Mouse (Mus musculus): Measurements from ENCODE around the gene Il27ra.
A peak's percentile ranks its signal among the peaks of the same experiment; 100 is the strongest.
"Not testable (repeated sequence)": the region's sequence is repeated elsewhere in the genome, so short reads cannot be mapped to it uniquely, and the experiment has no call there.

The Il27ra gene

GRCm38 (mm10) chr8:83995973-83996372 lies 46.4 kb downstream of the Il27ra start:
- DNase-seq (ENCODE audit: low spot score): no peak

DNA sequence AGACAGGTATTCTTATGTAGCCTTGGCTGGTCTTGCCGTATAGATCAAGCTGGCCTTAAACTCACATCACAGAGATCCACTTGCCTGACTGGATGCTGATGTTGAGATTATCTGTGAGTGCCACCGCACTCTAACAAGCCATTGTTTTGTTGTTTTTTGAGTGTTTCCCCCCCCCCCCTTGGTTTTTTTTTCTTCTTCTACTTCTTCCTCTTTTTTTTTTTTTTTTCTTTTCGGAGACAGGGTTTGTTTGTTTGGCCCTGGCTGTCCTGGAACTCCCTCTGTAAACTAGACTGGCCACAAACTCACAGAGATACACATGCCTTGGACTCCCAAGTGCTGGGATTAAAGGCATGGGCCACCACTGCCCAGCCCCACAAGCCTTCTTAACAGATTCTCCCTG lies 48.4 kb downstream of the Il27ra start:
- DNase-seq (ENCODE audit: low spot score): no peak

GRCm38 (mm10) chr8:83992488-83992887 lies 49.9 kb downstream of the Il27ra start:
- DNase-seq (ENCODE audit: low spot score): peak; percentile 63

DNA sequence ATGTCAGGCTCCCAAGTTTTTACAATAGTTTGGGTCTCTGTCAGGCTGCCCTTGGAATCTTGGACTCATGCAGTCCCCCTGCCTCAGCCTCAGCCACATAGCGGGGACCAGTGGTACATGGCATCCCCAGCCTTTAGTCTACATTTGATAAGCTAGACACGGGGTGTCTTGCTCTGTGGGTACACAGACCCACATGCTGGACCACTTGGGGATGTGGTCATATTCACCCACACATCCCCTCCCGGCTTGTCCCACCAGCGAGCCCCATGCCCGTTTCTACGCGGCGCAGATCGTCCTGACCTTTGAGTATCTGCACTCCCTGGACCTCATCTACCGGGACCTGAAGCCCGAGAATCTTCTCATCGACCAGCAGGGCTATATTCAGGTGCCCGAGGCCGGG lies 52.2 kb downstream of the Il27ra start:
- no peak for DNase-seq (ENCODE audit: low spot score)

DNA sequence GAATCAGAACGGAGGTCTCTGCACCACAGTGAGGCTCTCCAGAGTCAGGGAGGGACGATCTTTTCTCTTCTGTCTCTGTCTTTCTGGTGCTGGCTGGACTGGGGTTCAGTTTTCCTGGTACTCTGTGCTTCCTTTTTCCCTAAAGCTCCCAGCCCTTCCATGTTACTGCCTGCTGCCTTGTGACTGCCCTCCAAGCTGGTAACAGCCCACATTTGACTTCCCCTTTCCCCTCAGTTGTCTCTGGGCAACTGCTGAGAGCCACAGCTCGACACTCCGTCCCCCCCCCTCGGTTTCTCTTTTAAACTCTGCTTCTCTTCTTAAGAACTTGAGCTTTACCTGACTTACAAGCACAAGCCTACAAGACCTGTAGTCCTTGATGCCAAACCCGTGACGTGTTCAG lies 53.1 kb downstream of the Il27ra start:
- no peak for DNase-seq (ENCODE audit: low spot score)

DNA sequence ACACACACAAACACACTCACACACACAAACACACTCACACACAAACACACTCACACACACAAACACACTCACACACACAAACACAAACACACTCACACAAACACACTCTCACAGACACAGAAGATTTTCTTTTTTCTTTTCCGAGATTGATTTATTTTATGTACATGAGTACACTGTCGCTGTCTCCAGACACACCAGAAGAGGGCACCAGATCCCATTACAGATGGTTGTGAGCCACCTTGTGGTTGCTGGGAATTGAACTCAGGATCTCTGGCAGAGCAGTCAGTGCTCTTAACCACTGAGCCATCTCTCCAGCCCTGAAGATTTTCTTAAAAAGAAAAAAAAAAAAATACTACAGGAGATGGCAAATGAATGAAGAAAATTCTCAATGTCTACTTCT lies 59.2 kb downstream of the Il27ra start:
- not testable (repeated sequence) for DNase-seq (ENCODE audit: low spot score)

DNA sequence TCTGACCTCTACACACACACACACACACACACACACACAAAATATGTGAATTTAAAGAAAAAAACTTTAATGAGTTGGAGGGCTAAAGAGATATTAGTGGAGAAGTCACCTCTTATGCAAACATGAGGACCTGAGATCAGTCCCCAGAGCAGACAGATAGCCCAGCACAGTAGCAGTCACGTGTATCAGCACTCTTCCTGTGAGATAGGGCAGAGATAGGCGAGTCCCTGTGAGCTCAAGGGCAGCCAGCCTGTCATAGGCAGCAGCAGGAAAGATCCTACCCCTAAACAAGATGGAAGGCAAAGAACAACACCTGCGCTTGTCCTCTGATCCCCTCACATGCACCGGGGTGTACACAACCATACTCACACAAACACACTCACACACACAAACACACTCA lies 59.9 kb downstream of the Il27ra start:
- DNase-seq (ENCODE audit: low spot score): no peak

- no peak for DNase-seq (ENCODE audit: low spot score)
Measured at GRCm38 (mm10) chr8:83981533-83981932, 60.9 kb downstream of the Il27ra start.

DNA sequence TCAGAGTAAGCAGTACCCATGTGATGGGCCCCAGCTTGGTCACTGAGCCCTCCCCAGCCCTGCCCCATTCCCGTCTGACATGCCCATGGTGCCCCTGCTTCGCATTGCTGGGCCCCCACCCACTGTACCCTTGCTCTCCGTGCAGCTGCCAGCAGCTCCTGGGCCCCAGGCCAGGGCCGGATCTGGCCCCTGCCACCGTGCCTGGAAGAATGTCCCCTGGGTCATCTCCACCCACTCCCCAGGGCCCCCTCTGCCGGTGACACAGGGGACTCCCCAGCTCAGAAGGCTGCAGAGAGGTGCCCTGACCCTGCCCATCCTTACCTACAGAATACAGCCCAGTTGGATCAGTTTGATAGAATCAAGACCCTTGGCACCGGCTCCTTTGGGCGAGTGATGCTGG lies 61.5 kb downstream of the Il27ra start:
- no peak for DNase-seq (ENCODE audit: low spot score)

Data from testis, postnatal 14 days (tissue).